Mouse (Mus musculus): Measurements from ENCODE around the gene Glis3. TPM values are rescaled to one million over a fixed set of nuclear protein-coding genes. Genes with fewer than 3 reads are reported as not detected.

Glis3 gene
- polyA plus RNA-seq, 1 experiment from 2014 or later: 6.0 TPM

DNA sequence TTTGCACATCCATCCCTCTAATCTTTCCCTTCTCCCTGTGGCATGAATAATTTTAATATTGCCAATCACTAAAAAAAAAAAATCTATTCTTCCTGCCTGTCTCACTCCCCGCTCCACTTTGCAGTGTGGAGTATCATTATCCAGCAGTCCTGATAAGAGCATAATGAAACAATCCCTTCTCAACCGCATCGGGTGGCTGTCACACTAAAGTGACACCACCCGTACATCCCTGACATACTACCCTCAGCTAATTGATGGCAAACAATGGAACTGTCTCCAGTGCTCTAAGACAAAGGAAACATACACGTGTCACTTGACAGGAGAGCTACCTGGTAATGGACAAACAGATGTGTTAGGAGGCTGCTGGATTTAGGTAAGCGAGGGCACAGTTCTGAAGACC lies 373.8 kb downstream of the Glis3 start:
- Histone ChIP-seq H3K4me3 (replicated peaks; ENCODE audit: low read depth, low read length) (no peak overlapping the region), H3K4me2 (ENCODE audit: low read length) (no peak overlapping the region), H3K36me3 (ENCODE audit: insufficient read depth, low read length) (no peaks in the 10 kb centered on the region), H3K27me3 (ENCODE audit: insufficient read depth, low read length) (no peaks in the 10 kb centered on the region), H3K9me3 (replicated peaks; ENCODE audit: low read length) (no peaks in the 10 kb centered on the region), H3K9ac (ENCODE audit: low read depth, low read length) (no peak overlapping the region), H3K27ac (no peak overlapping the region), H3K4me1 (replicated peaks; ENCODE audit: insufficient read depth, low read length) (no peaks in the 10 kb centered on the region)
- 64% methylated on average over 6 of the region's 6 CpGs for WGBS
- ATAC-seq (replicated peaks; ENCODE audit: low FRiP score, low read depth) (no peak), DNase-seq (ENCODE audit: low spot score) (no peak)
- TF ChIP-seq CTCF (IDR thresholded peaks at IDR 0.05; ENCODE audit: low read depth): no peak

GRCm38 (mm10) chr19:28305510-28305909 lies 374.4 kb downstream of the Glis3 start:
- no peak overlapping the region for H3K4me2 ChIP-seq (ENCODE audit: low read length)
- WGBS: 20% methylated on average over 4 of the region's 4 CpGs
- ATAC-seq (replicated peaks; ENCODE audit: low FRiP score, low read depth) (no peak), DNase-seq (ENCODE audit: low spot score) (no peak)
- no peak overlapping the region for H3K27ac ChIP-seq
- no peak for TF ChIP-seq CTCF (IDR thresholded peaks at IDR 0.05; ENCODE audit: low read depth)
- no peaks in the 10 kb centered on the region for H3K9me3 ChIP-seq (replicated peaks; ENCODE audit: low read length)
- H3K36me3 ChIP-seq (ENCODE audit: insufficient read depth, low read length): no peaks in the 10 kb centered on the region
- H3K4me3 ChIP-seq (replicated peaks; ENCODE audit: low read depth, low read length): no peak overlapping the region
- H3K4me1 ChIP-seq (replicated peaks; ENCODE audit: insufficient read depth, low read length): no peaks in the 10 kb centered on the region
- H3K27me3 ChIP-seq (ENCODE audit: insufficient read depth, low read length): no peaks in the 10 kb centered on the region
- no peak overlapping the region for H3K9ac ChIP-seq (ENCODE audit: low read depth, low read length)

DNA sequence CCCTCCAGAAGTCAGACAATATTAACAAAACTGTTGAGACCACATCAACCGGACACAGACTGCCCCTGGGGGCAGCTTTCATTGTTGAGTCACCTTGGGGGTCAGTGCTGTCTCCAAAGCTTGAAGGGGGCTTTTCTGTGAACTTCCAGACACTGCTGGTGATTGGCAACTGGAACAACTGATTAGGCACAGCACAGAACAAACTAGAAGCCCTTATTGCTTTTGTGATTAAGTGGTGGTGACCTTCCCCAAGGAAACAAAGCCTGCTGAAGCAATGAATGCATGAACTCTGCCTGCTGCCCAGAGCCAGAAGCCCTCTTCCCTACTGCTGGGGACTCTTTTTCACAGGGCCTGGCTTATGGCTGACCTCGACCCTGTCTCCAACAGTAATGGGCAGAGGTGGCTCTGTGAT lies 377.0 kb downstream of the Glis3 start:
- Histone ChIP-seq H3K27ac (no peak overlapping the region), H3K9me3 (replicated peaks; ENCODE audit: low read length) (no peaks in the 10 kb centered on the region), H3K4me2 (ENCODE audit: low read length) (no peak overlapping the region), H3K4me1 (replicated peaks; ENCODE audit: insufficient read depth, low read length) (no peaks in the 10 kb centered on the region), H3K27me3 (ENCODE audit: insufficient read depth, low read length) (no peaks in the 10 kb centered on the region), H3K4me3 (replicated peaks; ENCODE audit: low read depth, low read length) (no peak overlapping the region), H3K36me3 (ENCODE audit: insufficient read depth, low read length) (no peaks in the 10 kb centered on the region), H3K9ac (ENCODE audit: low read depth, low read length) (no peak overlapping the region)
- 46% methylated on average over 2 of the region's 2 CpGs for WGBS
- no peak for TF ChIP-seq CTCF (IDR thresholded peaks at IDR 0.05; ENCODE audit: low read depth)
- DNase-seq (ENCODE audit: low spot score) (no peak), ATAC-seq (replicated peaks; ENCODE audit: low FRiP score, low read depth) (no peak)

- DNase-seq (ENCODE audit: low spot score): no peak
- H3K36me3 ChIP-seq (ENCODE audit: insufficient read depth, low read length): no peaks in the 10 kb centered on the region
- H3K27ac ChIP-seq: no peak overlapping the region
- no peak for ATAC-seq (replicated peaks; ENCODE audit: low FRiP score, low read depth)
- H3K4me1 ChIP-seq (replicated peaks; ENCODE audit: insufficient read depth, low read length): no peaks in the 10 kb centered on the region
- 84% methylated on average over 8 of the region's 8 CpGs for WGBS
- TF ChIP-seq CTCF (IDR thresholded peaks at IDR 0.05; ENCODE audit: low read depth): no peak
- H3K27me3 ChIP-seq (ENCODE audit: insufficient read depth, low read length): no peaks in the 10 kb centered on the region
- H3K9ac ChIP-seq (ENCODE audit: low read depth, low read length): no peak overlapping the region
- no peak overlapping the region for H3K4me3 ChIP-seq (replicated peaks; ENCODE audit: low read depth, low read length)
- no peaks in the 10 kb centered on the region for H3K9me3 ChIP-seq (replicated peaks; ENCODE audit: low read length)
- H3K4me2 ChIP-seq (ENCODE audit: low read length): no peak overlapping the region
These were observed 379.7 kb downstream of the Glis3 start for GRCm38 (mm10) chr19:28300226-28300625.

GRCm38 (mm10) chr19:28299211-28299775 lies 380.6 kb downstream of the Glis3 start:
- DNase-seq (ENCODE audit: low spot score) (peak; percentile 24), ATAC-seq (replicated peaks; ENCODE audit: low FRiP score, low read depth) (peak; percentile 84)
- Histone ChIP-seq H3K4me1 (replicated peaks; ENCODE audit: insufficient read depth, low read length) (no peaks in the 10 kb centered on the region), H3K27ac (no peak overlapping the region), H3K4me3 (replicated peaks; ENCODE audit: low read depth, low read length) (no peak overlapping the region), H3K27me3 (ENCODE audit: insufficient read depth, low read length) (no peaks in the 10 kb centered on the region), H3K36me3 (ENCODE audit: insufficient read depth, low read length) (no peaks in the 10 kb centered on the region), H3K9me3 (replicated peaks; ENCODE audit: low read length) (no peaks in the 10 kb centered on the region), H3K9ac (ENCODE audit: low read depth, low read length) (no peak overlapping the region), H3K4me2 (ENCODE audit: low read length) (no peak overlapping the region)
- WGBS: 57% methylated on average over 11 of the region's 11 CpGs
- no peak for TF ChIP-seq CTCF (IDR thresholded peaks at IDR 0.05; ENCODE audit: low read depth)

DNA sequence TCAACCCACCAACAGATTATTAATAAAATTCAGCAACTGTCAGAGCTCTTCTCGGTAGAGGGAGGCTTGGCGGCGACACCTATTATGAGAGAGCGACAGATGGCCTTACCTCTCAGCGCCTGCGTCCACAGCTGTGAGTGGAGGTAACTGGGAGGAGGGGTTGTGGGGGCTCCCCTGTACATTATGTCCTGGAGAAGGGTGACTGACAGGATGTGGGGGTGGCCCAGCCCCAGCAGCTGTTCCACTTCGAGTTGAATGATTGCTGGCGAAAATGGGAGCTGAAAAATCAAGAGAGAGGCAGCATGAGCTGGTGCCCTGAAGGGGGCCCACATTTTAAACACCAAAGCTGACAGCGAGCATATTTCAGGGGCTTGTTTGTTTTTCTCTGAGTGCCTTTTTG lies 381.2 kb downstream of the Glis3 start:
- H3K4me3 ChIP-seq (replicated peaks; ENCODE audit: low read depth, low read length): no peak overlapping the region
- WGBS: 55% methylated on average over 9 of the region's 9 CpGs
- no peak for ATAC-seq (replicated peaks; ENCODE audit: low FRiP score, low read depth)
- no peak overlapping the region for H3K4me2 ChIP-seq (ENCODE audit: low read length)
- no peaks in the 10 kb centered on the region for H3K27me3 ChIP-seq (ENCODE audit: insufficient read depth, low read length)
- H3K4me1 ChIP-seq (replicated peaks; ENCODE audit: insufficient read depth, low read length): no peaks in the 10 kb centered on the region
- H3K27ac ChIP-seq: no peak overlapping the region
- TF ChIP-seq CTCF (IDR thresholded peaks at IDR 0.05; ENCODE audit: low read depth): no peak
- H3K9me3 ChIP-seq (replicated peaks; ENCODE audit: low read length): no peaks in the 10 kb centered on the region
- no peaks in the 10 kb centered on the region for H3K36me3 ChIP-seq (ENCODE audit: insufficient read depth, low read length)
- DNase-seq (ENCODE audit: low spot score): peak; percentile 9
- H3K9ac ChIP-seq (ENCODE audit: low read depth, low read length): no peak overlapping the region

DNA sequence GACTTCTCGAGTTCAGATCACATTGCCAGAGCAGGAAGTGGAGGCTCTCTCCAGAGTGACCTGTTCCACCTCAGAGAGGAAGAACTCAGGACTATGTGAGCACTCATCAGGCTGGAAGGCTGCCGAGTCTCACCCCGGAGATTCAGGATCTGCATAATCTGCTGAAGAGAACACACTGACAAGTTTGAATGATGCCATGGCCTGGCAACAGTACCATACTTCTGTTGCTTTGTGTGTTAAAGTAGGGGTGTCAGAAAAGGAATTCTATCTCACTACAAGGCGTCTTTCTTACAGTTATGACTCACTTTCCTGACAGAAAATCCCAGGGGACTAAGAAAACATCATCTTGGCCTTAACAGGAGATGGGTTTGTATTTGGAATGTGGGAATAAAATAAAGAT lies 388.3 kb downstream of the Glis3 start:
- ATAC-seq (replicated peaks; ENCODE audit: low FRiP score, low read depth): no peak

More for the DNA sequence above, 388.3 kb downstream of the Glis3 start:
- no peak for TF ChIP-seq CTCF (IDR thresholded peaks at IDR 0.05; ENCODE audit: low read depth)
- H3K36me3 ChIP-seq (ENCODE audit: insufficient read depth, low read length): no peaks in the 10 kb centered on the region
- H3K9ac ChIP-seq (ENCODE audit: low read depth, low read length): no peak overlapping the region
- H3K27ac ChIP-seq: no peak overlapping the region
- H3K27me3 ChIP-seq (ENCODE audit: insufficient read depth, low read length): no peaks in the 10 kb centered on the region
- no peaks in the 10 kb centered on the region for H3K9me3 ChIP-seq (replicated peaks; ENCODE audit: low read length)
- H3K4me2 ChIP-seq (ENCODE audit: low read length): no peak overlapping the region
- DNase-seq (ENCODE audit: low spot score): no peak
- 73% methylated on average over 4 of the region's 4 CpGs for WGBS
- H3K4me3 ChIP-seq (replicated peaks; ENCODE audit: low read depth, low read length): no peak overlapping the region
- H3K4me1 ChIP-seq (replicated peaks; ENCODE audit: insufficient read depth, low read length): no peaks in the 10 kb centered on the region

Data from kidney, postnatal 0 days (tissue).